Mouse (Mus musculus) liver, postnatal 0 days (tissue): ENCODE data around the gene Slc6a1. TPM values are rescaled to one million over a fixed set of nuclear protein-coding genes. Genes with fewer than 3 reads are reported as not detected.

Experiments used
- ATAC-seq: fragments of 200-750 bp; cut with Nextera tagmentation; 2 replicates; pipeline ENCODE4 v1.8.0; 2017; ENCODE audit warnings: mild to moderate bottlenecking, moderate library complexity
- DNase-seq: peaks from one replicate; pipeline ENCODE4 v3.0.0-alpha.2; 2016
- H3K27ac ChIP-seq: fragments of 300-500 bp; sonication (generic); 2 replicates; pipeline ENCODE4 v1.5.1; 2014; ENCODE audit warnings: antibody characterized with exemption, moderate library complexity, mild to moderate bottlenecking, low read depth
- H3K27me3 ChIP-seq: fragments of 300-500 bp; sonication (generic); 2 replicates; pipeline ENCODE4 v1.6.1; 2014; ENCODE audit warnings: low read length, control low read depth, mixed read lengths; ENCODE audit not compliant: insufficient read depth
- H3K36me3 ChIP-seq: fragments of 300-500 bp; sonication (generic); replicated peaks from 2 replicates; pipeline ENCODE4 v1.6.1; 2014; ENCODE audit warnings: mild to moderate bottlenecking, control low read depth, low read length, moderate library complexity, mixed read lengths; ENCODE audit not compliant: insufficient read depth
- H3K4me1 ChIP-seq: fragments of 300-500 bp; sonication (generic); 2 replicates; pipeline ENCODE4 v1.6.1; 2014; ENCODE audit warnings: antibody characterized with exemption, mild to moderate bottlenecking, control low read depth; ENCODE audit not compliant: insufficient read depth
- H3K4me2 ChIP-seq: fragments of 300-500 bp; sonication (generic); 2 replicates; pipeline ENCODE4 v1.6.1; 2014; ENCODE audit warnings: low read depth, mild to moderate bottlenecking, low read length, moderate library complexity, mixed read lengths
- H3K4me3 ChIP-seq: fragments of 300-500 bp; sonication (generic); 2 replicates; pipeline ENCODE4 v1.5.1; 2014; ENCODE audit warnings: low read depth, low read length
- H3K9ac ChIP-seq: fragments of 300-500 bp; sonication (generic); replicated peaks from 2 replicates; pipeline ENCODE4 v1.6.1; 2014; ENCODE audit warnings: mild to moderate bottlenecking, moderate library complexity
- H3K9me3 ChIP-seq: fragments of 300-500 bp; sonication (generic); 2 replicates; pipeline ENCODE4 v1.6.1; 2016; ENCODE audit warnings: mild to moderate bottlenecking, control low read depth, low read length, mixed read lengths
- CTCF ChIP-seq: sonication (generic); IDR thresholded peaks from 2 replicates; pipeline ENCODE4 v1.5.1; 2016; ENCODE audit warnings: antibody characterized with exemption, low read depth
- EP300 ChIP-seq: IDR thresholded peaks from 2 replicates; pipeline ENCODE4 v1.6.1; 2016; ENCODE audit warnings: antibody characterized with exemption, low read depth, mild to moderate bottlenecking
- WGBS: fragments of 180-500 bp; shearing (Covaris S2); extraction: QIAGEN DNeasy Blood & Tissue Kit; methylation state at CpG from one replicate; pipeline ENCODE4 v1.1.7; 2014; ENCODE audit not compliant: insufficient replicate concordance; 5-methylcytosine and 5-hydroxymethylcytosine counted together
- polyA plus RNA-seq: library from polyadenylated mRNA; unstranded; fragments of >200 nt; fragmentation: Nextera tagmentation; extraction: Ambion mirVana; gene quantifications from 2 replicates; pipeline ENCODE4 v1.2.1, GENCODE M21; 2015

The Slc6a1 gene
- polyA plus RNA-seq, 1 experiment from 2014 or later: not detected

GRCm38 (mm10) chr6:114258661-114259193, 23.7 kb upstream of the Slc6a1 start:
- ATAC-seq (0 out of 2 replicates have a peak, but pooled peaks have one; percentile 19), DNase-seq (no peak)
- no peaks in the 10 kb centered on the region for H3K36me3 ChIP-seq

GRCm38 (mm10) chr6:114261609-114262008, 20.8 kb upstream of the Slc6a1 start:
- TF ChIP-seq CTCF (no peak), EP300 (no peak)
- Histone ChIP-seq H3K27me3 (no peaks in the 10 kb centered on the region), H3K9ac (no peak overlapping the region), H3K27ac (no peak overlapping the region), H3K4me1 (no peaks in the 10 kb centered on the region), H3K4me2 (no peak overlapping the region), H3K36me3 (no peaks in the 10 kb centered on the region), H3K4me3 (no peak overlapping the region), H3K9me3 (no peaks in the 10 kb centered on the region)
- WGBS: 58% methylated on average over 6 of the region's 6 CpGs
- DNase-seq (no peak), ATAC-seq (no peak)

More at GRCm38 (mm10) chr6:114258661-114259193, 23.7 kb upstream of the Slc6a1 start:
- H3K4me3 ChIP-seq: no peak overlapping the region
- no peaks in the 10 kb centered on the region for H3K4me1 ChIP-seq
- TF ChIP-seq CTCF: no peak
- no peaks in the 10 kb centered on the region for H3K9me3 ChIP-seq
- WGBS: 40% methylated on average over 3 of the region's 3 CpGs
- H3K27ac ChIP-seq: no peak overlapping the region
- H3K27me3 ChIP-seq: 0 out of 2 replicates have a peak, but pooled peaks cover 2% of the 10 kb centered on the region
- H3K9ac ChIP-seq: no peak overlapping the region
- H3K4me2 ChIP-seq: no peak overlapping the region

- TF ChIP-seq EP300 (no peak), CTCF (no peak)
- no peaks in the 10 kb centered on the region for H3K27me3 ChIP-seq
- ATAC-seq (no peak), DNase-seq (no peak)
- H3K4me1 ChIP-seq: no peaks in the 10 kb centered on the region
- H3K4me3 ChIP-seq: no peak overlapping the region
- H3K9ac ChIP-seq: no peak overlapping the region
- 80% methylated on average over 3 of the region's 3 CpGs for WGBS
- no peak overlapping the region for H3K4me2 ChIP-seq
- H3K9me3 ChIP-seq: no peaks in the 10 kb centered on the region
- H3K36me3 ChIP-seq: no peaks in the 10 kb centered on the region
- no peak overlapping the region for H3K27ac ChIP-seq
These were observed 18.4 kb upstream of the Slc6a1 start for GRCm38 (mm10) chr6:114264010-114264409.

GRCm38 (mm10) chr6:114264426-114264825, 18.0 kb upstream of the Slc6a1 start:
- Histone ChIP-seq H3K27me3 (no peaks in the 10 kb centered on the region), H3K4me1 (no peaks in the 10 kb centered on the region), H3K4me2 (no peak overlapping the region), H3K9ac (no peak overlapping the region), H3K9me3 (no peaks in the 10 kb centered on the region), H3K27ac (no peak overlapping the region), H3K4me3 (no peak overlapping the region), H3K36me3 (no peaks in the 10 kb centered on the region)
- DNase-seq: no peak
- TF ChIP-seq CTCF (no peak), EP300 (no peak)
- no peak for ATAC-seq
- WGBS: 50% methylated on average over 5 of the region's 5 CpGs

GRCm38 (mm10) chr6:114266273-114266672, 16.2 kb upstream of the Slc6a1 start:
- Histone ChIP-seq H3K4me3 (no peak overlapping the region), H3K27ac (no peak overlapping the region), H3K4me2 (no peak overlapping the region), H3K36me3 (no peaks in the 10 kb centered on the region), H3K27me3 (no peaks in the 10 kb centered on the region), H3K9ac (no peak overlapping the region), H3K9me3 (no peaks in the 10 kb centered on the region), H3K4me1 (no peaks in the 10 kb centered on the region)
- ATAC-seq (no peak), DNase-seq (no peak)
- no peak for TF ChIP-seq EP300
- no peak for TF ChIP-seq CTCF

- 39% methylated on average over 4 of the region's 4 CpGs for WGBS
- H3K27me3 ChIP-seq: no peaks in the 10 kb centered on the region
- no peak overlapping the region for H3K27ac ChIP-seq
- TF ChIP-seq CTCF: no peak
- no peak for TF ChIP-seq EP300
- no peak overlapping the region for H3K9ac ChIP-seq
- no peaks in the 10 kb centered on the region for H3K4me1 ChIP-seq
- no peak overlapping the region for H3K4me3 ChIP-seq
- ATAC-seq: no peak
- DNase-seq: no peak
- H3K4me2 ChIP-seq: no peak overlapping the region
- H3K9me3 ChIP-seq: no peaks in the 10 kb centered on the region
- no peaks in the 10 kb centered on the region for H3K36me3 ChIP-seq
These were observed 14.5 kb upstream of the Slc6a1 start for GRCm38 (mm10) chr6:114267979-114268378.

- Histone ChIP-seq H3K36me3 (no peaks in the 10 kb centered on the region), H3K9ac (no peak overlapping the region), H3K4me1 (no peaks in the 10 kb centered on the region), H3K27me3 (no peaks in the 10 kb centered on the region), H3K9me3 (no peaks in the 10 kb centered on the region), H3K4me2 (no peak overlapping the region), H3K4me3 (no peak overlapping the region), H3K27ac (no peak overlapping the region)
- TF ChIP-seq CTCF (no peak), EP300 (no peak)
- no peak for ATAC-seq
- DNase-seq: no peak
- 69% methylated on average over 2 of the region's 2 CpGs for WGBS
These were observed 12.8 kb upstream of the Slc6a1 start for GRCm38 (mm10) chr6:114269589-114269988.
